Mouse (Mus musculus) embryonic facial prominence, embryonic 11.5 days (tissue): ENCODE data around the gene Jdp2. TPM values are rescaled to one million over a fixed set of nuclear protein-coding genes. Genes with fewer than 3 reads are reported as not detected.
"Not testable (repeated sequence)": the region's sequence is repeated elsewhere in the genome, so short reads cannot be mapped to it uniquely, and the experiment has no call there.

Source experiments
- ATAC-seq: fragments of 200-750 bp; cut with Nextera tagmentation; replicated peaks from 2 replicates; pipeline ENCODE4 v1.8.0; 2017; ENCODE audit warnings: low read depth; ENCODE audit not compliant: insufficient number of reproducible peaks, low FRiP score, low TSS enrichment
- DNase-seq: peaks from one replicate; pipeline ENCODE4 v3.0.0-alpha.2; 2015; ENCODE audit warnings: low spot score
- H3K27ac ChIP-seq: fragments of 300-500 bp; sonication (generic); replicated peaks from 2 replicates; pipeline ENCODE4 v1.5.1; 2014; ENCODE audit warnings: mild to moderate bottlenecking, low read depth, low read length, control low read depth
- H3K27me3 ChIP-seq: fragments of 300-500 bp; sonication (generic); 2 replicates; pipeline ENCODE4 v1.6.1; 2014; ENCODE audit warnings: mild to moderate bottlenecking, low read length, moderate library complexity, mixed read lengths; ENCODE audit not compliant: control insufficient read depth, insufficient read depth
- H3K36me3 ChIP-seq: fragments of 300-500 bp; sonication (generic); replicated peaks from 2 replicates; pipeline ENCODE4 v1.6.1; 2014; ENCODE audit warnings: low read depth, mild to moderate bottlenecking, low read length, moderate library complexity, mixed read lengths; ENCODE audit not compliant: control insufficient read depth, insufficient read depth
- H3K4me1 ChIP-seq: fragments of 300-500 bp; sonication (generic); 2 replicates; pipeline ENCODE4 v1.6.1; 2014; ENCODE audit warnings: low read length, mixed read lengths; ENCODE audit not compliant: control insufficient read depth, insufficient read depth
- H3K4me2 ChIP-seq: fragments of 300-500 bp; sonication (generic); 2 replicates; pipeline ENCODE4 v1.6.1; 2014; ENCODE audit warnings: low read depth, mild to moderate bottlenecking, control low read depth, low read length, moderate library complexity
- H3K4me3 ChIP-seq: fragments of 300-500 bp; sonication (generic); 2 replicates; pipeline ENCODE4 v1.5.1; 2014; ENCODE audit warnings: low read depth, low read length, control low read depth
- H3K9ac ChIP-seq: fragments of 300-500 bp; sonication (generic); replicated peaks from 2 replicates; pipeline ENCODE4 v1.6.1; 2014; ENCODE audit warnings: mild to moderate bottlenecking, control low read depth, low read length
- H3K9me3 ChIP-seq: fragments of 300-500 bp; sonication (generic); replicated peaks from 2 replicates; pipeline ENCODE4 v1.6.1; 2016; ENCODE audit warnings: mild to moderate bottlenecking, low read length, inconsistent platforms, mixed read lengths; ENCODE audit not compliant: control insufficient read depth
- WGBS: fragments of 180-500 bp; shearing (Covaris S2); extraction: QIAGEN DNeasy Blood & Tissue Kit; methylation state at CpG from one replicate; pipeline ENCODE4 v1.1.7; 2014; 5-methylcytosine and 5-hydroxymethylcytosine counted together
- polyA plus RNA-seq: library from polyadenylated mRNA; unstranded; fragments of >200 nt; fragmentation: Nextera tagmentation; extraction: Ambion mirVana; gene quantifications from 2 replicates; pipeline ENCODE4 v1.2.1, GENCODE M21; 2014

Jdp2 gene
- polyA plus RNA-seq, 1 experiment from 2014 or later, result 0.27 TPM

DNA sequence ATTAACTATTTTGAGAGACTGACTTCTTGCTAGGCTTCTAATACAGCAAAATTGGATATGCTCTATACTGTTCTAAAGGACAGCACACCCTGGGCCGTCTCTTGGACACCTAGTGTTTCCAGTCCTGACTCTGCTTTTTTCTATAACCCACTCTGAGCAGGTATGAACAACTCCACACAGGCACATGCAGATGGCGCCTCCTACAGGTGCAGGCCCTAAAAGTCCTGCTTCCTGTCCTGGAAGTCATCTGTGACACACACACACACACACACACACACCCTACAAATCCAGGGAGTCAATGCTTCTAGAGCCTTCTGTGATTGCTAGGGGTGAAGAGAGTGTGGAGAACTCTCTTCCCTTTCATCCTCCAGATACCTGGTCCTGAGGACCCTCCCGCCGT is 46.8 kb downstream of the Jdp2 start:
- 91% methylated on average over 4 of the region's 4 CpGs for WGBS
- DNase-seq (no peak), ATAC-seq (no peak)
- no peaks in the 10 kb centered on the region for H3K36me3 ChIP-seq
- H3K9me3 ChIP-seq, result no peaks in the 10 kb centered on the region
- H3K4me1 ChIP-seq, result no peaks in the 10 kb centered on the region
- H3K27ac ChIP-seq, result no peak overlapping the region
- H3K9ac ChIP-seq, result no peak overlapping the region
- H3K4me2 ChIP-seq, result no peak overlapping the region
- no peaks in the 10 kb centered on the region for H3K27me3 ChIP-seq
- no peak overlapping the region for H3K4me3 ChIP-seq

DNA sequence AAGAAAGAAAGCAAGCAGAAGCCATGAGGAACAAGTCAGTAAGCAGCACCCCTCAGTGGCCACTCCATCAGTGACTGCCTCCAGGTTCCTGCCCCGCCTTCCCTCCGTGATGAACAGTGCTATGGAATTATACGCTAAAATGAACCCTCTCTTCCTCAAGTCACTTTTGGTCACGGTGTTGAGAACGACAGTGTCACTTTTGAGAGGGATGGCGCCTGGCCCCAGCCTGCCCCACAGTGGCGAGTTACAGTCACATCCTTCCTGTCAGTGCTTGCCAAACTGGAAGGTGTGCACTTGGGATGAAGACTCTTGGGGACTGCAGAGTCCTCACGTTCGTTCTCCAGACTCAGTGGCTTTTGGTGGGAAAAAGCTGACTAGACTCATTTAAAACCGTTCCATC is 48.5 kb downstream of the Jdp2 start:
- DNase-seq (no peak), ATAC-seq (no peak)
- no peak overlapping the region for H3K9ac ChIP-seq
- WGBS, result 48% methylated on average over 10 of the region's 10 CpGs
- no peaks in the 10 kb centered on the region for H3K4me1 ChIP-seq
- H3K36me3 ChIP-seq, result no peaks in the 10 kb centered on the region
- no peak overlapping the region for H3K27ac ChIP-seq
- H3K4me2 ChIP-seq, result no peak overlapping the region
- no peaks in the 10 kb centered on the region for H3K9me3 ChIP-seq
- H3K4me3 ChIP-seq, result no peak overlapping the region
- no peaks in the 10 kb centered on the region for H3K27me3 ChIP-seq

DNA sequence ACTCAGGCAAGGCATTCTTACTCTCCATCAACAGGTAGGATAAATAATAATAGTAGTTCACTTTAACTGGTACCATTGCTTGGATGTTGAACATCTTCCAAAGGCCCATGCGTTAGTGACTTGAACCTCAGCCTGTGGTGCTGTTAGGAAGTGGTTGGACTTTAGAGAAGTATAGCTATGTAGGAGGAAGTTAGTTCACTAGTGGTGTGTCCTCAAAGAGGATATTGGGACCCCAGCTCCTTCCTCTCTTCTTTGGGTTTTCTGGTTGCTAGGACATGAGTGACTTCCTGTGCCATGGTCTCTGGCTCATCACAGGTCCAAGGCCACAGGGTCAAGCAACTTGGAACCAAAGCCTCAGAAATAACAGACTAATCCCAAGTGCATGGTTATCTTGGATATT is 49.1 kb downstream of the Jdp2 start:
- Histone ChIP-seq H3K4me2 (no peak overlapping the region), H3K4me3 (no peak overlapping the region), H3K9me3 (no peaks in the 10 kb centered on the region), H3K36me3 (no peaks in the 10 kb centered on the region), H3K27me3 (no peaks in the 10 kb centered on the region), H3K27ac (no peak overlapping the region), H3K4me1 (no peaks in the 10 kb centered on the region), H3K9ac (no peak overlapping the region)
- 94% methylated on average over 1 of the region's 1 CpGs for WGBS
- ATAC-seq (no peak), DNase-seq (no peak)

DNA sequence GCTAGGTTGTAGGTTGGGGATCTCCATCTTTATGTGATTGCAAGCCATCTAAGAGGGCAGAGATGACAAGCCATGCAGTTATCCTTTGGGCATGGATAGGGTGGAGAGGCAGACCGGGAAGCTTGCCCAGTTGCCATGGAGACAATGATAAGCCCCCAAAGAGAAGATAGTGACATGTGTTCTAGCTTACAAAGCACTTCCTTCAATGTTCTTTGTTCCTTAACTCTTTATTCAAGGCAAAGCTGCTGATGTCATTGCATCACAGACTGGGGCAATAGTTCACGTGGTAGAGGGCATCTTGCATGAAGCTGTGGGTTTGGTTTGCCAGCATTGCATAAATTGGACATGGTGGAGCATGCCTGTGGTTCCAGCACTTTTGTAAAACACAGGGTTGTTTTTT is 60.5 kb downstream of the Jdp2 start:
- Histone ChIP-seq H3K9me3 (no peaks in the 10 kb centered on the region), H3K4me1 (no peaks in the 10 kb centered on the region), H3K4me2 (no peak overlapping the region), H3K9ac (no peak overlapping the region), H3K4me3 (no peak overlapping the region), H3K27ac (no peak overlapping the region), H3K36me3 (no peaks in the 10 kb centered on the region), H3K27me3 (no peaks in the 10 kb centered on the region)
- 72% methylated on average over 2 of the region's 2 CpGs for WGBS
- ATAC-seq (no peak), DNase-seq (no peak)

DNA sequence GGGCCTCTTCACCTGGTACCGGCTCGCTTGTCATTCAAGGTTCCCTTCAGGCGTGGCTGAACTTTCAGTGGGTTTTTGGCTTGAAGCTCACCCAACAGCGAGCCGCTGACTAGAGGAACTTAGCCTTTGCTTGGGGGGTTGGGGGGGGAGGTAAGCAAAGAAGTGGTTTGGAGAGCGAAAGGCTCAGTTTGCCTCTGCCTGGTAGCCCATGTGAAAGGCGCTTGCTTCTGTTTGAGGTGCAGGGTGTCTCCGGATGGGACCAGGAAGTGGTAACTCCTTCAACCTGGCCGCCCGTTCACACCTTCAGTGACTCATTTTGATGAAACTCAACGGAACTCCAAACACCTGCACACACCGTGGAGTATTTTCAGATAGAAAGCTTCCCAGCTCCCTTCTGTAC is 62.0 kb downstream of the Jdp2 start:
- H3K9me3 ChIP-seq, result no peaks in the 10 kb centered on the region
- H3K27ac ChIP-seq, result no peak overlapping the region
- H3K36me3 ChIP-seq, result no peaks in the 10 kb centered on the region
- no peak overlapping the region for H3K4me3 ChIP-seq
- H3K4me1 ChIP-seq, result no peaks in the 10 kb centered on the region
- DNase-seq (no peak), ATAC-seq (no peak)
- no peak overlapping the region for H3K9ac ChIP-seq
- no peak overlapping the region for H3K4me2 ChIP-seq
- WGBS, result 91% methylated on average over 12 of the region's 12 CpGs
- H3K27me3 ChIP-seq, result no peaks in the 10 kb centered on the region

DNA sequence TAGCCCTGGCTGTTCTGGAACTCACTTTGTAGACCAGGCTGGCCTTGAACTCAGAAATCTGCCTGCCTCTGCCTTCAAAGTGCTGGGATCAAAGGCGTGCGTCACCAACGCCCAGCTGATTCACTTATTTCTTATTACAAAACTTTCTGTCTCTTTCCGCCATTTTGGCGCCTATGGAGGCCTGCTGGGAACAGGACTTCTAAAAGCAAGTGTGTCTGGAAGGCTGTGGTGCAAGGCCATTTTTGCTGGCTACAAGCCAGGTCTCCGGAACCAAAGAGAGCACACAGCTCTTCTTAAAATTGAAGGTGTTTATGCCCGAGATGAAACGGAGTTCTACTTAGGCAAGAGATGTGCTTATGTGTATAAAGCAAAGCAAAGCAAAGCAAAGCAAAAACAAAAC is 63.4 kb downstream of the Jdp2 start:
- not testable (repeated sequence) for H3K9me3 ChIP-seq, ATAC-seq, H3K36me3 ChIP-seq, H3K27me3 ChIP-seq, H3K27ac ChIP-seq, DNase-seq, H3K4me2 ChIP-seq, H3K9ac ChIP-seq, H3K4me3 ChIP-seq, H3K4me1 ChIP-seq
- WGBS, result 90% methylated on average over 8 of the region's 8 CpGs

GRCm38 (mm10) chr12:85662896-85663295 is 64.1 kb downstream of the Jdp2 start:
- no peak overlapping the region for H3K27ac ChIP-seq
- ATAC-seq, result no peak
- 19% methylated on average over 9 of the region's 9 CpGs for WGBS

DNA sequence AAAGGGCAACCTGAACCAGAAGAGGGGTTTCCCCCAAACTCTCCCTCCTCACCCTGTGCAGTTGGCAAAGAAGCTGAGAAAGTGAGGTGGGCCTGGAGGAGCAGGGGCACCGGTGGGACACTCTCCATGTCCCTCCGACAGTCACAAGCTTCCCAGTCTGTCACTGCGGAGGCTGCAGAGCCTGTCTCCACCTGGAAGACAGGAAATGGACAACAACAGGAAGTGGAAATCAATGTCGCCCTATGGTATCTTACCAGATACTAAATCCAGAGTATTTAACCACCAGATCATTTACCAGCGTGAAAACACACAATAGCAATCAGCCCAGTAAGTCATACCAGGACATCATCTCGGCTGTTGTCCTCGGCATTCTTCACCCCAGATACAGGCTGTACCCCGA is 67.3 kb downstream of the Jdp2 start:
- Histone ChIP-seq H3K9ac (no peak overlapping the region), H3K9me3 (no peaks in the 10 kb centered on the region), H3K4me3 (no peak overlapping the region), H3K27ac (no peak overlapping the region), H3K4me1 (no peaks in the 10 kb centered on the region), H3K4me2 (no peak overlapping the region), H3K27me3 (no peaks in the 10 kb centered on the region), H3K36me3 (no peaks in the 10 kb centered on the region)
- 77% methylated on average over 8 of the region's 8 CpGs for WGBS
- no peak for DNase-seq
- ATAC-seq, result no peak

More at GRCm38 (mm10) chr12:85662896-85663295, 64.1 kb downstream of the Jdp2 start:
- no peaks in the 10 kb centered on the region for H3K27me3 ChIP-seq
- no peak overlapping the region for H3K9ac ChIP-seq
- H3K9me3 ChIP-seq, result no peaks in the 10 kb centered on the region
- DNase-seq, result peak; percentile 88
- no peaks in the 10 kb centered on the region for H3K36me3 ChIP-seq
- H3K4me2 ChIP-seq, result no peak overlapping the region
- H3K4me1 ChIP-seq, result no peaks in the 10 kb centered on the region
- H3K4me3 ChIP-seq, result no peak overlapping the region
